Mouse (Mus musculus): ENCODE measurements around the gene Gpr68.

DNA sequence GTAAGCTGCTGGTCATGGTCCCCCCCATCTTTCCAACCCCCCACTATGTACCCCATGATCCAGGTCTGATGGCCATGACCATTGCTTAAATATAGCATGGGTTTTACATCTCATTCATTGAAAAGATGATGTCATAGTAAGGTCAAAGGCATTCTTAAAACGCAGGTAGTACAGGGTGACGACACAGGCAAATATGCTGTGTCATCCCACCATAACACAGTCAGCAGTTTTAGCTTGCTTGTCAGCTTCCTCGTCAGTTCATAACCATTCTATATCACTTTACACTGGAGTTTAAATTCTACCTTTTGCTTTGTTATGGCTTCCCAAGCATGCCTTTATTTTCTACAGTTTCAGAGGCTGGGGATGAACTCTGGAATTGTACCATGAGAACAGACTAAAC, 45.7 kb downstream of the Gpr68 start:
- TF ChIP-seq CTCF (IDR thresholded peaks at IDR 0.05; ENCODE audit: control insufficient read depth, insufficient read depth, insufficient read length) (no peak), MYOG (IDR thresholded peaks at IDR 0.05; ENCODE audit: control insufficient read depth, extremely low read depth, insufficient read length) (no peak), MYOD1 (IDR thresholded peaks at IDR 0.05; ENCODE audit: control insufficient read depth, insufficient read length, low read depth) (no peak), USF1 (IDR thresholded peaks at IDR 0.05; ENCODE audit: low read depth) (no peak), MAX (IDR thresholded peaks at IDR 0.05) (no peak), CEBPB (IDR thresholded peaks at IDR 0.05; ENCODE audit: low read depth) (no peak)
